Mouse (Mus musculus): ENCODE measurements around the gene Gm28360. TPM values are rescaled to one million over a fixed set of nuclear protein-coding genes. Genes with fewer than 3 reads are reported as not detected.
"Not testable (repeated sequence)": the region's sequence is repeated elsewhere in the genome, so short reads cannot be mapped to it uniquely, and the experiment has no call there.

Gene Gm28360
- total RNA-seq (2021) = not detected
- long read RNA-seq, experiment 1 = 0 reads
- long read RNA-seq, experiment 2 = 0 reads

DNA sequence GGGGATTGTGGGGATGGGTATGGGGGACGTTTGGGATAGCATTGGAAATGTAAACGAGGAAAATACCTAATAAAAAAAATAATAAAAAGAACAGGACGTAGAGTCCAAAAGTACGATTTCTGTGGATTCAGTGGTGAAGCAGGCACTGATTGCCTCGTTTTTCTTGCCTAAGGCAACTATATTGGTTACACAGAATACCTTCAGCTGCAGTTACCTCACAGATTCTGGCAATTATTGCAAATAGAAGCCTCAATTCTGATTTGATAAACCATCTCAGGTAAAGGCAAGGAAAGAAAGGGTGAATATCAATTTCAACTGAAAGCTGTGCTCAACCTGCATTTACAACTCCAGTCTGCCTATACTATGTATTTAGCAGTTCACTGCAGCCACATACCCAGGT is at the start of gene Gm28360:
TSS of gene Gm28360 (plus strand) at position 301 of the 400 bp plus-strand sequence.
- intact Hi-C loops (cut with DNase I); H3K27ac ChIP-seq; DNase-seq; H3K4me3 ChIP-seq: not testable (repeated sequence)

- H3K4me3 ChIP-seq; intact Hi-C loops (cut with DNase I); H3K27ac ChIP-seq; DNase-seq: not testable (repeated sequence)
Measured at GRCm38 (mm10) chr1:117780833-117781232, 49.0 kb upstream of the Gm28360 start, which contains the start of gene B020011L13Rik. Gene B020011L13Rik, plus strand, starts transcription at chr1:117781133.

DNA sequence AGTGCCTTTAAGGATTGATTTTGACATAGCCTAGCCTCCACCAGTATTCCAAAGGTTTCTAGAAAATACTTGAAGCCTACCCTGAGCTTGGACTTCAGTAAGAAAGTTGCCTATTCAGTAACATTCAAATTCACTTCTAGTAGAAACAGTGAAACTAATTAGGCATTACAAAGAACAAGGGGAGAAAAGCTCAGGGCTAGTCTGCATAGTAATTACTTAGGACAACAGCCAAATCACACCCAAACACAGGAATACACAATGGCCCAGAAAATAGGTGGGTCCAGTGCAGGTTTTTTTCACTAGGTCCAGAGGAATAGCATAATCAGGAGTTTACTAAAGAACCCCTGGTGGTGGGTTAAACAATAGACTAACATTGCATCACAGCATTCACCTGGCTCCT is 13.6 kb upstream of the Gm28360 start:
- intact Hi-C loops (cut with DNase I); H3K4me3 ChIP-seq; H3K27ac ChIP-seq; DNase-seq: not testable (repeated sequence)

DNA sequence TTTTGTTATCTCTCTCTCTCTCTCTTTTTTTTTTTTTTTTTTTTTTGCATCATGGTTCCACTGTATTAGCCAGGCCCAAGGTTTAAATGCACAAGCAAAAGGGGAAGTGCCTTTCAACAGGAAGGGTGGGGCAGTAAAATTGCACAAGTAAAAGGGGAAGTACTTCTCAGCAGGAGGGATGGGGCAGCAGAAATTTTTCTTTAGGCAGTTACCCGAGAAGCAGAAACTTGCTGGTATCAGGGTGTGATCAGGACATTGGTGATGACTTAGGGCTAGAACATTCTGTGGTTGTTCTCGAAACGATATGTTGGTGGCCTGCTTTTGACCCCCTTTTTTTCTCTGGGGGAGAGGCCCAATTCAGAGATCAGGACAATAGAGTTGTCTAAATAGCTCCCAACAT is 21.8 kb downstream of the Gm28360 start:
- H3K4me3 ChIP-seq; intact Hi-C loops (cut with DNase I); H3K27ac ChIP-seq; DNase-seq: not testable (repeated sequence)

Other genes starting within 250 kb of the Gm28360 start
- not detected for gene Gm28363, start 132.9 kb upstream of the Gm28360 start, total RNA-seq (2021)
- gene B020011L13Rik, start 48.9 kb upstream of the Gm28360 start, total RNA-seq (2021) = not detected
- not detected for gene Gm28168, start 97.9 kb downstream of the Gm28360 start, total RNA-seq (2021)
- not detected for gene Gm7145, start 135.9 kb downstream of the Gm28360 start, total RNA-seq (2021)